Mouse (Mus musculus) myocyte (in vitro differentiated cells): ENCODE measurements around the gene Tcaim.

ENCODE experiments used
- CEBPB ChIP-seq: IDR thresholded peaks from 2 replicates; pipeline ENCODE4 v1.6.1; 2011; ENCODE audit warnings: mild to moderate bottlenecking, moderate library complexity; ENCODE audit not compliant: poor library complexity, insufficient read depth, severe bottlenecking
- E2F4 ChIP-seq: IDR thresholded peaks from one replicate; pipeline ENCODE4 v1.6.1; 2011; ENCODE audit warnings: mild to moderate bottlenecking, control low read depth, moderate library complexity; ENCODE audit not compliant: insufficient read depth
- MAX ChIP-seq: IDR thresholded peaks from one replicate; pipeline ENCODE4 v1.6.1; 2011; ENCODE audit warnings: low read depth, mild to moderate bottlenecking, control low read depth
- MYOD1 ChIP-seq, 3 experiments: IDR thresholded peaks; one replicate each; pipeline ENCODE4 v1.6.1; 2011; ENCODE audit warnings: control low read depth in 2 of 3, low read depth in 2 of 3, mild to moderate bottlenecking in 2 of 3, moderate library complexity in 1 of 3; ENCODE audit not compliant: insufficient read length in 2 of 3, control insufficient read depth in 1 of 3
- MYOG ChIP-seq, 3 experiments: IDR thresholded peaks; one replicate each; pipeline ENCODE4 v1.6.1; 2011; ENCODE audit warnings: control low read depth in 2 of 3, low read depth in 2 of 3, mild to moderate bottlenecking in 2 of 3; ENCODE audit not compliant: insufficient read length in 2 of 3, control insufficient read depth in 1 of 3, insufficient read depth in 1 of 3
- POLR2A ChIP-seq: IDR thresholded peaks from one replicate; pipeline ENCODE4 v1.6.1; 2011; ENCODE audit warnings: low read depth, mild to moderate bottlenecking, control low read depth, moderate library complexity; ENCODE audit not compliant: insufficient read length
- POLR2AphosphoS2 ChIP-seq: IDR thresholded peaks from one replicate; pipeline ENCODE4 v1.6.1; 2011; ENCODE audit warnings: low read depth, control low read depth; ENCODE audit not compliant: insufficient read length
- TCF12 ChIP-seq: IDR thresholded peaks from one replicate; pipeline ENCODE4 v1.6.1; 2011; ENCODE audit warnings: mild to moderate bottlenecking, control low read depth; ENCODE audit not compliant: poor library complexity, insufficient read depth, severe bottlenecking
- USF1 ChIP-seq: IDR thresholded peaks from one replicate; pipeline ENCODE4 v1.6.1; 2011; ENCODE audit warnings: low read depth, mild to moderate bottlenecking, control low read depth, moderate library complexity

GRCm38 (mm10) chr9:122846156-122846555 is 40.8 kb downstream of the Tcaim start:
- no peak for TF ChIP-seq POLR2A
- no peak for TF ChIP-seq MYOD1 (IDR thresholded peaks at IDR 0.05; ENCODE audit: control insufficient read depth in 1 of 3, insufficient read length in 2 of 3, low read depth in 2 of 3)
- no peak for TF ChIP-seq MAX
- no peak for TF ChIP-seq POLR2AphosphoS2
- no peak for TF ChIP-seq CEBPB
- no peak for TF ChIP-seq E2F4
- no peak for TF ChIP-seq TCF12
- no peak for TF ChIP-seq MYOG (IDR thresholded peaks at IDR 0.05; ENCODE audit: control insufficient read depth in 1 of 3, insufficient read depth in 1 of 3, insufficient read length in 2 of 3, low read depth in 2 of 3)
- no peak for TF ChIP-seq USF1
